In genomic region chr13:19623228-19623905, GRCm38 (mm10) we compare ENCODE assay signal across 9 mouse cellular contexts. TPM values are rescaled to one million over a fixed set of nuclear protein-coding genes. Genes with fewer than 3 reads are reported as not detected.
DNase-seq lines count a peak whose midpoint lies in the region; ATAC-seq and TF ChIP-seq lines count a peak whose summit lies in the region.
"Had no signal": no experiment of that assay in that cellular context is flagged by ENCODE, and none has a peak within 500 bp of the region (broad histone marks: within the 10 kb centered on the region; RNA-seq: fewer than 3 reads in every experiment).

No protein-coding gene starts in this region.

- ATAC-seq in heart, embryonic 15.5 days (replicated peaks; ENCODE audit: insufficient number of reproducible peaks, insufficient read depth, low FRiP score, low read depth): peak; percentile 33; the same call in 1 of the 2 replicates
- no peak for ATAC-seq in liver, embryonic 15.5 days (ENCODE audit: insufficient read depth)

- peak overlapping the region; percentile 39 for H3K9ac ChIP-seq in heart, embryonic 15.5 days
- H3K9ac ChIP-seq in liver, embryonic 15.5 days: peak overlapping the region; percentile 27; the same call in 1 of the 2 replicates

- no peak for TF ChIP-seq POLR2A in spleen, adult 2 months (IDR thresholded peaks at IDR 0.05; ENCODE audit: low read depth, low read length)

- no peak overlapping the region for H3K27ac ChIP-seq in spleen, adult 2 months (ENCODE audit: insufficient read depth, low read length)
- H3K27ac ChIP-seq in heart, embryonic 15.5 days: no peak overlapping the region
- no peak overlapping the region for H3K27ac ChIP-seq in liver, embryonic 15.5 days (replicated peaks)

- peak; percentile 12 for DNase-seq in gastrocnemius, postnatal 10 days
- DNase-seq in gastrocnemius, postnatal 25 days: no peak
- no peak for DNase-seq in spleen, adult 2 months (ENCODE audit: low read depth in 1 of 2, low spot score in 2 of 2)
- DNase-seq in spleen, postnatal 36 days (ENCODE audit: low spot score in 2 of 2): no peak
- no peak for DNase-seq in natural killer cell, adult 2 months (ENCODE audit: low spot score in 2 of 2)
- DNase-seq in frontal cortex, postnatal 10 days (ENCODE audit: low spot score in 2 of 2): no peak

- H3K27me3 ChIP-seq in spleen, adult 2 months (ENCODE audit: control insufficient read depth, insufficient read depth, low read length): peaks cover 7% of the 10 kb centered on the region
- peaks cover 16% of the 10 kb centered on the region for H3K27me3 ChIP-seq in heart, embryonic 15.5 days
- peaks cover 25% of the 10 kb centered on the region for H3K27me3 ChIP-seq in liver, embryonic 15.5 days
- H3K27me3 ChIP-seq: CH12.LX had no signal

- H3K4me1 ChIP-seq in spleen, adult 2 months (ENCODE audit: control insufficient read depth, insufficient read depth, insufficient read length): no peaks in the 10 kb centered on the region; the same call in 1 of the 2 replicates
- H3K4me1 ChIP-seq in heart, embryonic 15.5 days (replicated peaks): peaks cover 15% of the 10 kb centered on the region
- peaks cover 36% of the 10 kb centered on the region for H3K4me1 ChIP-seq in liver, embryonic 15.5 days (replicated peaks)

- no peak for TF ChIP-seq CTCF in spleen, adult 2 months (IDR thresholded peaks at IDR 0.05; ENCODE audit: extremely low read depth, insufficient read depth, insufficient read length, insufficient replicate concordance)

- H3K9me3 ChIP-seq in heart, embryonic 15.5 days (replicated peaks): no peaks in the 10 kb centered on the region
- no peaks in the 10 kb centered on the region for H3K9me3 ChIP-seq in liver, embryonic 15.5 days (replicated peaks)

- WGBS in spleen, adult 2 months: 33% methylated on average over 30 of the region's 30 CpGs
- 19% methylated on average over 30 of the region's 30 CpGs for WGBS in heart, embryonic 15.5 days
- 25% methylated on average over 30 of the region's 30 CpGs for WGBS in liver, embryonic 15.5 days (ENCODE audit: insufficient replicate concordance)

- 0 out of 2 replicates have a peak overlapping the region, but pooled peaks have one; percentile 0 for H3K4me3 ChIP-seq in spleen, adult 2 months (ENCODE audit: extremely low read depth, insufficient read depth, insufficient read length)
- H3K4me3 ChIP-seq in heart, embryonic 15.5 days: peak overlapping the region; percentile 51
- peak overlapping the region; percentile 55 for H3K4me3 ChIP-seq in liver, embryonic 15.5 days (replicated peaks)

- H3K4me2 ChIP-seq in heart, embryonic 15.5 days: peak overlapping the region; percentile 91
- H3K4me2 ChIP-seq in liver, embryonic 15.5 days: peak overlapping the region; percentile 87

- no peaks in the 10 kb centered on the region for H3K36me3 ChIP-seq in spleen, adult 2 months (ENCODE audit: control insufficient read depth, insufficient read depth, low read length)
- no peaks in the 10 kb centered on the region for H3K36me3 ChIP-seq in heart, embryonic 15.5 days
- no peaks in the 10 kb centered on the region for H3K36me3 ChIP-seq in liver, embryonic 15.5 days (replicated peaks)

RNA-seq across cellular contexts. Expression of gene Sfrp4, which starts 0.5 kb away (rescaled TPM):
- total RNA-seq in gastrocnemius, postnatal 10 days (2021): 10 to 100 TPM; 19.9 to 40.5 TPM
- 10 to 100 TPM in 1 of 2 experiments, 1 to 10 TPM in 1; 2.7 to 14.8 TPM for total RNA-seq in gastrocnemius, postnatal 25 days (2021)
- polyA plus RNA-seq in spleen, adult 2 months (2012; rRNA removed): 0.07 and 0.22 TPM in 2 replicates
- polyA plus RNA-seq in heart, embryonic 15.5 days (2015; fragmentation: Nextera tagmentation; extraction: Ambion mirVana): 0.53 and 0.82 TPM in 2 replicates
- polyA plus RNA-seq in liver, embryonic 15.5 days (2015; fragmentation: Nextera tagmentation; extraction: Ambion mirVana): 0.29 and 0.51 TPM in 2 replicates
- total RNA-seq: CH12.LX had no signal

RNA-seq across cellular contexts. Expression of gene Epdr1, which starts 3.6 kb away (rescaled TPM):
- total RNA-seq in gastrocnemius, postnatal 10 days (2021): 10 to 100 TPM; 54.0 to 55.1 TPM
- total RNA-seq in gastrocnemius, postnatal 25 days (2021): 100 to 1,000 TPM in 1 of 2 experiments, 10 to 100 TPM in 1; 85.7 to 113 TPM
- polyA plus RNA-seq in spleen, adult 2 months (2012; rRNA removed): 6.5 and 7.8 TPM in 2 replicates
- polyA plus RNA-seq in heart, embryonic 15.5 days (2015; fragmentation: Nextera tagmentation; extraction: Ambion mirVana): 31.5 and 31.9 TPM in 2 replicates
- polyA plus RNA-seq in liver, embryonic 15.5 days (2015; fragmentation: Nextera tagmentation; extraction: Ambion mirVana): 13.7 TPM in 2 replicates

Comparison
In these comparisons a context has a peak if more than half of its experiments do, and no peak if none do; other contexts are left out.
1. H3K4me3 ChIP-seq: peak in every context shown above with its lines; median percentile 55 in liver, embryonic 15.5 days; 51 in heart, embryonic 15.5 days; 0 in spleen, adult 2 months.